Mouse (Mus musculus) gastrocnemius, postnatal 25 days (tissue): ENCODE data around the gene Meaf6. TPM values are rescaled to one million over a fixed set of nuclear protein-coding genes. Genes with fewer than 3 reads are reported as not detected.

Experiments used
- DNase-seq: peaks from one replicate; pipeline ENCODE4 v3.0.0; 2022
- total RNA-seq, 2 experiments: library from RNA; stranded (reverse); gene quantifications; 1 replicate in 1 of 2; 2 replicates in 1 of 2; pipeline ENCODE4 v1.2.3; 2021

Gene Meaf6
- total RNA-seq, 2 experiments from 2014 or later, result 10.7 to 12.9 TPM

DNA sequence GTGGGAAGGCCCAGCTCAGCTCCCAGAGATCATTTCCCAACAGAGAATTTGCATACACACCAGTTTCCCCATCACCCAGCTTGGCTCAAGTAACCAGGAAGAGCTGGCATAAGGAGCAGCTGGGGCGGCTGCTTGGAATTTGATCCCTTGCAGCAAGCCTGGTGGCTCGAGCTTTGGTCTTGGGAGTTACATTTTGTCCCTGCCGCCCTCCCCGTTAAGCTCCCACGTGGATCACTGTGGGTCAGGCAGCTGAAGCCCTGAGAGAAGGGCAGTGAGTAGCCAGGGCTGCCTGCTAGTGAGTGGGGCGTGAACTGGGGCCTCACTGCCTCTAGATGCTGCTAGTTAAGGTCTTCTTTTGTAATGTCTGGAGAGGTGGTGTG, 30.8 kb downstream of the Meaf6 start:
- DNase-seq, result peak; percentile 75

- peak; percentile 70 for DNase-seq
These were observed 31.3 kb downstream of the Meaf6 start for GRCm38 (mm10) chr4:125116090-125116861.

GRCm38 (mm10) chr4:125116929-125117328, 32.0 kb downstream of the Meaf6 start:
- DNase-seq, result no peak

GRCm38 (mm10) chr4:125117902-125118320, 33.0 kb downstream of the Meaf6 start:
- no peak for DNase-seq

DNA sequence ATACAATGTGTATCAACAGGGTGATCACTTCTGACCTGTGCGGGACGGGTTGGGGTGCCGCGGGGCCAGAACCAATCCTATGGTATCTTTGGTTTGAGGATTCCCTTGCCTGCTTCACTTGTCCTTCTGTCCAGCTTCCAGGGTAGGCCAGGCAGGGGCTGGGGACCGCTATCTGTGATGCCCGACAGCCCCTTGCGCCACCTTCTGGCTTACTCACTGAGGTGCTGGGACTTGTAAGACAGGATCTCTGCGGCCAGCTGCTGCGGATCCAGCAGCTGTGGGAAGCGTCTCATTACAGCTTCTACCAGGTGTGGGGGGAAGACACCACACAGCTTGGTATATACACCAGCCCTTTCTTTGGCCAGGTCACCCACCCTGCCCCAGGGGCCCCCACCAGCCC, 34.1 kb downstream of the Meaf6 start:
- no peak for DNase-seq

DNA sequence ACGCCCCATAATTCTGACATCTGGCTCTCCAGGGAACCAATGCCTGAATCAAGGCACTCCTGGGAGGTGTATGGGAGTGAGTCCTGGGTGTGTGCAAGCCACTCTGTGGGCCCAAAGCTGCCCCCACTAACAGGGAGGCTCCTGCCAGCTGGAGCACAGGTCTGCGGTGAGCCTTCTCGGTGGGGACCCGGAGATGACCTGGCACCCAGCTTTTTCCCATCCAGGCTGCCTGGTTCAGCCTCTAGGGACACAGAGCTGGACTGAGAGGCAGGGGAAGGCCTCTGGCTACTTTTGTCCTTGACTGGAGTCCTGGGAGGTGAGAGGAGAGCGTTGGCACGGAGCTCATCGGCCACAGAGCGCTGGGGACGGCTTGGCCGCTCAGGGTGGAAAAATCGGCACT, 34.8 kb downstream of the Meaf6 start:
- no peak for DNase-seq

DNA sequence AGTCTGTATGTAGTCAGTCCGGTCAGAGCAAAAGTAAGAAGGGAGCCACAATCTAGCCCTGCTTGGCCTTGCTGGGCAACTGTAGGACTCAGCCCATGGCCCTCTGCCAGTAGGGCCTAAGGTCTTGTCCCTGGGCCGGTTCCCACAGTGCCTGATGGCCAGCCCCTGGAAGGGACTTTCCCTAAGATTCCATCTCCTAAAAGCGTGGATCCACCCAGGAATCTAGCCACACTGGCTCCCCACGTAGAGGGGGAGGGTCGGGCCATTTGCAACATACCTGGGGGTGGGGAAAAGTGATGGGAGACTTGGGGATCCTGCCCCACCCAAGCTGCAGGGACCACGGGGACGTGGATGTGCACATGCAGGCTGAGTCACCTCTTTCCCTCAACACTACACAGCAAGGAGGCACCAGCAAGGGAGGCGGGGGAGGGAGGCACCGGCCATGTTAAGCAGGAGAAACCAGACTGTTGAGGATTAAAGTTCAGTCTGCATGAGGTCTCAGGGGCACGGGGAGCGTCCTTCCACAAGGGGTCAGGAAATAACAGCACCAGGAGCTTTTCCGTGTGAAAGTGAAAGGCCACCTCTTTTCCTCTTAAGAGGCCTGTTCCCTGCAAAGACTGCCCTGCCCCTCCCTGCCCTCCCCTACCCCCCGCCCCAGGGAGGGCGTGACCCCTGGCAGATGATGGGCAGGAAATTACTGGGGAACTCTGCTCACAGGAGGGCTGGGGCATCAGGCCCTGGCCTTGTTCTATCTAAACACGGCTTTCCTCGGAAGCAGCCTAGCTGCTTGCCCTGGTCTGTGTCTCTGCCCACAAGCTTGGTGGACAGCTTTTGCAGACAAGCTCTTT, 37.7 kb downstream of the Meaf6 start:
- DNase-seq, result peak; percentile 77

DNA sequence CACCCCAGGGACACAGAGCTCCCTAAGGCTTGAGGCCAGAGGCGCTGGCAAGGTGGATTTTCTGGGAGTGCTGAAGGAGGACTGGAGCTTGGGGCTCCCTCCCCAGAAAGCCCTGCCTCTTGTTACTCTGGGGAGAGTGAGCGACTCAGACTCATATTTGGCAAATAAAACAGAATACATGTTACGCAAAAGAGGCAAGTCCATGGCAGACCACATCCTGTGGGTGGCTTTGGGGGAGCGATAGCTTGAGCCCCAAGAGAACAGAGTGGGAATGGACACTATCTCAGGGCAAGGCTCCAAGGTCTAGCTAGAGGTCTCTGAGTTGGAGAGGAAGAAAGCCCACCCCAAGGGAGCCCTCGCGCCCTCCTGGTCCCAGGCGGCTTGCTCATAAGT, 38.3 kb downstream of the Meaf6 start:
- DNase-seq, result no peak

- peak; percentile 26 for DNase-seq
These were observed 39.7 kb downstream of the Meaf6 start for GRCm38 (mm10) chr4:125124424-125125209.

DNA sequence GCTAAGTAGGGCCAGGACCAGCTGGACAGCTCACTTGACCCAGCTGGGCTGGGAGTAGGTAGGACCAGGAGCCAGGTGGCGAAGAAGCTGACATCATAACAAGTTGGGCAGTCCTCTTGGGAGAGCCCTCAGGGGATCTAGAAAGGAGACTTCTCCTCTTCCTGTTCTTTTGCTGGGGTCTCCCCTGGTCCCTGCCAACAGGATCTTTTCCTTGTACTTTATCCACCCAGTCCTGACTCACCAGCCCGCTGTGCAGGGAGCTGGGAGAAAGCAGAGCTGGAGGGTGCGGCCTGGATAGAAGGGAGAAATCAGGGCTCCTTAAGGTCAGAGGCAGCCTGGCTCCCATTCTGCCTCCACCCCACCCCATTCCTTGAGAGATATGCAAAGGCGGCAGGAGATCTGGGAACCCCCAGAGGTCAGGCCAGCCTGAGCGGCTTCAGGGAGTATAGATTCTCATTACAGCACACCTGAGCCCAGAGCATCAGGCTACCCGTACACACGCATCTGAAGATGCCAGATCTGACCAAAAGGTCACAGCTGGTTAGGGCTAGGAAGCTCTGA, 40.5 kb downstream of the Meaf6 start:
- peak; percentile 23 for DNase-seq

- DNase-seq, result no peak
These were observed 41.3 kb downstream of the Meaf6 start for GRCm38 (mm10) chr4:125126186-125126585.

- DNase-seq, result no peak
These were observed 41.8 kb downstream of the Meaf6 start for GRCm38 (mm10) chr4:125126761-125127160.

GRCm38 (mm10) chr4:125127305-125128084, 42.6 kb downstream of the Meaf6 start, which contains the start of gene Zc3h12a:
Gene Zc3h12a (minus strand): TSS chr4:125127840.
- DNase-seq, result peak; percentile 91

- DNase-seq, result peak; percentile 48
These were observed 46.6 kb downstream of the Meaf6 start for GRCm38 (mm10) chr4:125131493-125131892.

DNA sequence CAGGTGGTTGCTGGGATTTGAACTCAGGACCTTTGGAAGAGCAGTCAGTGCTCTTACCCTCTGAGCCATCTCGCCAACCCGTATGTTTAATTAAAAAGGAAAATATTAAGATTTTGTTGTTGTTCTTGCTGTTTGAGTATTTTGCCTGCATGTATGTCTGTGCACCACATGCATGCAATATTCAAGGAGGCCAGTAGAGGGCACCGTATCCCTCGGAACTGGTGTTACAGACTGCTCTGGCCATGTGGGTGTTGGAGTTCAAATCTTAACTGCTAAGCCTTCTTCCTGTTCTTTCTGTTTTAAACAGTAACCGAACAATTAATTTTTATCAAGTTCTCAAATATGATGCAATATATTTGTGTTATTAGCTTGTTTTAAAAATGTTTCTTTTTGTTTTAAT, 47.5 kb downstream of the Meaf6 start:
- no peak for DNase-seq

- no peak for DNase-seq
These were observed 49.3 kb downstream of the Meaf6 start for GRCm38 (mm10) chr4:125134192-125134591.

- no peak for DNase-seq
These were observed 49.7 kb downstream of the Meaf6 start for GRCm38 (mm10) chr4:125134631-125135030.

- no peak for DNase-seq
These were observed 50.3 kb downstream of the Meaf6 start for GRCm38 (mm10) chr4:125135076-125135855.

DNA sequence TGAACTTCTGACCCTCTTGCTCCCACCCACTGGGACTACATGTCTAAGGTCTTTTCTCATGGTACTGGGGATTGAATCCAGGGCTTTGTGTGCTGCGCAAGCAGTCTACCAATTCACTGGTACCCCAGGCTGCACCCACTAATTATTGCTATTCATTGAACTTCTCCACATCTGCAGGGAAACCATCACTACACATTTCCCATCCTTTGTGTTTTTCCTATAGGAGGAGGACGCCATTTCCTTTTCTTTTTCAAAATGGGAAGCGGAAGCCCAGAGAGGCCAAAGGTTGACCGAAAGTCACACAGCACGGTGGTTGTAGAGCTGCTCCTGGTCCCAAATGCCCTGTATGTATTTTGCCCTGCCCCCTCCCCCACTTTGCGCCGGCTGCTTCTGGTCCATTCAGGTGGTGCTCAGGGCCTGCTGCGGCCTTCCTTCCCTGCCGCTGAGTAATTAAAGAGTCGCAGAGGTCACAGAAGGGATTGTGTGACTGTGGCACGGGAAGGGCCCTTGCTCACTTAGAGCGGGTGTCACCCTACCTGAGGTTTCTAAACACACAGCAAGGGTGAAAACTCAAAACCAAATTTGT, 51.5 kb downstream of the Meaf6 start:
- no peak for DNase-seq

GRCm38 (mm10) chr4:125138321-125138720, 53.4 kb downstream of the Meaf6 start:
- DNase-seq, result no peak
